Comparison of ENCODE assay signal across 9 mouse cellular contexts in the genomic region with DNA sequence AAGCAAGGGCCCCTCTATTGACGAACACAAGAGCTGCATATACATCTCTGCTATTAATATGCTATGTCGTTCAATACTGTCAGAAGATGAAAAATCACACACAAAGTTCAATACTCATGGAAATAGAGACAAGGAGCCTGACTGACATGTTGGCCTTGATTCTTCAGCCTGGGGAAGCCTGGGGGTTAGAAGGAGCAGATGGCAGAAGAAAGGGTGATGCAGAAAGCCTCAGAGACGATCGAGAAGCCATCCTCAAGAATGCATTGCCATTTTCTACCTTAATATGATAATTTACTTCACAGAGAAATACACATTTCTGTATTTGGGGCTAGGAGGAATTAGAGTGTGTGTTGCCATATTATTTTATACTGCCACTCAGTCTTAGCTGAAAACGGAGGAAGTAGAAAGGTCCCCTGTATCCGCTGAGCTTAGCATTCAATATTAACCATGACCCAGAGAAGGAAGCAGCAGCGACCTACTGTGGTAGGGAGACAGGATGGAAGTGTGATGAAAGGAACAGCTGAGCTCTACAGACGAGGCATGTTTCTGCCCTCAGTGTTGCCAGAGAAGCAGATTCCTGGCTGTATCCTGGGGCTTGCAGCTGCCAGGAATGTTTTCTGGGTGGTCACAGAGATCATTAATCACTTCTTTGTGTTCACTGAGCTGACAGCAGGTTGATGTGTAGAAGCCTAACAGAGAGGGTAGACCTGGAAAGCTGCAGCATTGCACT.
DNase-seq lines count a peak whose midpoint lies in the region; ATAC-seq lines count a peak whose summit lies in the region.
"Had no signal": no experiment of that assay in that cellular context is flagged by ENCODE, and none has a peak within 500 bp of the region (broad histone marks: within the 10 kb centered on the region; RNA-seq: fewer than 3 reads in every experiment).

No protein-coding gene starts in this region.

- no peaks in the 10 kb centered on the region; the same call in 1 of the 2 replicates for H3K9me3 ChIP-seq in midbrain, embryonic 11.5 days (ENCODE audit: control insufficient read depth, low read length)

- peaks cover 2% of the 10 kb centered on the region; the same call in 1 of the 2 replicates for H3K4me1 ChIP-seq in midbrain, embryonic 11.5 days (ENCODE audit: control insufficient read depth, insufficient read depth, low read length)

- no peak overlapping the region for H3K9ac ChIP-seq in midbrain, embryonic 11.5 days (ENCODE audit: low read length)

- no peaks in the 10 kb centered on the region for H3K36me3 ChIP-seq in midbrain, embryonic 11.5 days (ENCODE audit: control insufficient read depth, insufficient read depth, low read length)

- DNase-seq in cerebellum, postnatal 14 days, result peak; percentile 46 to 53
- DNase-seq in cerebellum, adult 11 months, result no peak
- peak; percentile 1 for DNase-seq in 3T3-L1 (ENCODE audit: low read depth, low spot score)
- peak; percentile 68 for DNase-seq in forelimb bud, embryonic 11.5 days (ENCODE audit: low read depth, low spot score)
- DNase-seq in midbrain, embryonic 11.5 days (ENCODE audit: low spot score, missing footprints), result peak; percentile 88
- no peak for DNase-seq in right cerebral cortex, adult 18-20 months
- DNase-seq in adrenal gland, postnatal 25 days, result no peak
- DNase-seq in gastrocnemius, postnatal 10 days, result no peak

- no peak overlapping the region for H3K4me2 ChIP-seq in midbrain, embryonic 11.5 days
- H3K4me2 ChIP-seq: liver, embryonic 11.5 days had no signal

- H3K27me3 ChIP-seq in midbrain, embryonic 11.5 days (ENCODE audit: control insufficient read depth, insufficient read depth, low read length), result no peaks in the 10 kb centered on the region

- no peak overlapping the region for H3K4me3 ChIP-seq in midbrain, embryonic 11.5 days (ENCODE audit: low read depth, low read length)

- H3K27ac ChIP-seq in midbrain, embryonic 11.5 days (ENCODE audit: low read depth, low read length), result no peak overlapping the region

- WGBS in midbrain, embryonic 11.5 days, result 51% methylated on average over 8 of the region's 8 CpGs

- ATAC-seq in midbrain, embryonic 11.5 days (ENCODE audit: low FRiP score), result peak; percentile 77

Comparison
In these comparisons a context has a peak if more than half of its experiments do, and no peak if none do; other contexts are left out.
1. DNase-seq: peak in cerebellum, postnatal 14 days (2 of 2), 3T3-L1 (single experiment), forelimb bud, embryonic 11.5 days (single experiment) and midbrain, embryonic 11.5 days (single experiment); none in cerebellum, adult 11 months (single experiment), right cerebral cortex, adult 18-20 months (single experiment), adrenal gland, postnatal 25 days (single experiment) and gastrocnemius, postnatal 10 days (single experiment).